Mouse (Mus musculus) T-helper 1 cell (primary cell): Measurements from ENCODE around the gene Comp.

Experiments
- in situ Hi-C: fragments of 300-600 bp; cut with MboI, MseI; formaldehyde crosslinking; loops from one replicate; pipeline ENCODE4 v1.15.1; 2025; ENCODE audit warnings: high pct_unique_total_duplicates

The Comp gene

DNA sequence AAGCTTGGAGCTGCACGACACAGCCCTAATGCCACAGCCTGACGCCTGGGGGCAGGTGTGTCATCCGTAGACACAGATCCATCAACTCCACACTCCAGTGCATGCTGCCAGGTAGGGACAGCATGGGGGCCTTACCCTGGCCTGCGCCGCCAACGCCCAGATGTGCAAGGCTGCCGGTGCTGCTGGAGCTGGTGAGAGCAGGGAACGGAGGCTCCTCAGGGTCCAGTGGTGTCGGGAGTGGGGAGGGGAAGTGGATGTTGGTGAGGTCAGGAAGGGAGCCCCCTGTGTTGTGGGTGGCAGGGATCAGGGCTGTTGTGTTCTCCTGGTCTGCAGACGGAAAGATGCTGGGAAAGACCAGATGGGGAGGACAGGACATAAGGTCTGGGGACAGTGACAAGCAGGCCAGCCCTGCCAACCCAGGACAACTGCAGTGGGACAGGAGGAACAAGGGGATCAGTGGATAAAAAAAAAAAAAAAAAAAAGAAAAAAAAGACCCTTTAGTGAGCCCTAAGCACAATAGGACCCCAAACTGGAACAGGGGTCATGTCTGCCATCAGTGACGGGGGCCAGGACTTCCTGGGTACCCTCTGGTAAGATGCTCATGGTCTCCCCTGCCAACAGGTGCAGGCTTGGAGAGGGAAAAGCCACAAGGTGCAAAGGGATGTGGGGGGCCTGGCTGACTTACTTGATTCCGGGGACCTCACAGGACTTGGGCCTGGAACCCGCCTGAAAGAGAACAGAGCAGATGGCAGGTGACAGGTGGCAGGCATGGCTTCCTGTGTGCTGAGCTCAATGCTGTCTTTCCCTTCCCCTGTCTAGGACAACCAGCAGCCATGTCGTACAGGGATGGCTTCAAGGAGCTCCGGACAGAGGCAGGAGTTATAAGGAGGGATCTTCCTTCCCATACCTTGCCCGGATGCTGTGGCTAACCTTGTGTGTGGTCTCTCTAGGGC lies 24.5 kb downstream of the Comp start:
- in situ Hi-C loops: no loop called here

- in situ Hi-C loops: no loop called here
These were observed 30.9 kb downstream of the Comp start for GRCm38 (mm10) chr8:70404212-70404611.

DNA sequence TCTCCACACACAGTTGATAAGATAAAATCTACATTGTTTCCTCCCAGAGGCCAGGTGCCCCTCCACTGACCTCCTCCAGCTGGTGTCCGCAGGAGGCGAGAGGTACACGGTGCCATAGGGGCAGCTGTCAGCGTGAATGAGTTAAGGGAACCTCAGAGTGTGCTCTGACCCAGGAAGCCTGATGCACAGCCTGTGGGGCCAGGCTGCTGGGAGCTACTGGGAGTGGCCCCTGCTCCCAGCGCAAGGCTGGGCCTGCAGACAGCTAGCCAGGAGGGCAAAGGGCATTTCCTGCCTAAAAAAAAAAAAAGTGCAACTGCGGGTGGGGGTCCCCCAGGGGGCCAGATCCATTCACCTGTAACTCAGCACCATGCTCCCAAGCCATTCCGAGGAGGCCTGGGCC lies 31.8 kb downstream of the Comp start:
- in situ Hi-C loops: no loop called here

GRCm38 (mm10) chr8:70406427-70407069 lies 33.2 kb downstream of the Comp start:
- in situ Hi-C loops: no loop called here

DNA sequence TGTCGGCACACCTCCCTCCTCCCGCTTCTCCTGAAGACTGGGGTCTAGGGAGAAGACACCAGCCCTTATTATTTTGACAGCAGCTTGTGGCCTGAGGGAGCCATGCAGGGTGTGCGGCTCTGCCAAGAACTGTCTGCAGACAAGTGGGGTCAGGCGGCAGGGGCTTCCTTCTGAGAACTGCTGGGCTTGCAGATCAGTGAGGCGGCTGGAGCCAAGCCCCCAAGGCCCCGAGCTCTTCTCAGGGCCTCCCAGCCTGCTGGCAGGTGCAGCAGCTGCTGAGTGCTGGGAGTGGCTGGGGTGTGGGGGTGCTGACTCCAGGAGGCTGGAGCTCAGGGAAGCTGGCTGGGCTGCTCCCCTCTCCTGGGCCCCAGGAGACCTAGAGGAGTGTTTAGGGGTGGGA lies 34.9 kb downstream of the Comp start:
- in situ Hi-C loops: no loop called here

- in situ Hi-C loops: no loop called here
These were observed 35.7 kb downstream of the Comp start for GRCm38 (mm10) chr8:70409019-70409418.

DNA sequence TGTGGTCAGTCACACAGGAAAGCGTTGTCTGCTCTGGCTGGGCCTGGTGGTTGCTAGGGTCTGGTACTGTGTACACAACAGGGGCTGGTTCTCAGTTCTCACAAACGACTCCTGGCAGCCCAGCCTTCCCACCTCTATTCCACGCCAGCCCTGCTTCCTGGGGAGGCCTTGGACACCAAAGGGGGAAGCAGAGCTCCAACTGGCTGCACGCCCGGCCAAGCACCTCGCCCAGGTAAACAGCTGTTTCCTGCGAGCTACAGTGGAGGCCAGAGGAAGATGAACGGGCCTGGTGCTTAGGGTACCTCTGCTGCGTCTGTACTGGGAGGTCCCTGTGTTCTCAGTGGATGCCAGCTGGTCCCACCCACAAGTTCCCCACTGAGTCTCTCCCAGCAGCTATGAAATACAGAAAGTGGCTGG lies 36.1 kb downstream of the Comp start:
- in situ Hi-C loops: no loop called here

DNA sequence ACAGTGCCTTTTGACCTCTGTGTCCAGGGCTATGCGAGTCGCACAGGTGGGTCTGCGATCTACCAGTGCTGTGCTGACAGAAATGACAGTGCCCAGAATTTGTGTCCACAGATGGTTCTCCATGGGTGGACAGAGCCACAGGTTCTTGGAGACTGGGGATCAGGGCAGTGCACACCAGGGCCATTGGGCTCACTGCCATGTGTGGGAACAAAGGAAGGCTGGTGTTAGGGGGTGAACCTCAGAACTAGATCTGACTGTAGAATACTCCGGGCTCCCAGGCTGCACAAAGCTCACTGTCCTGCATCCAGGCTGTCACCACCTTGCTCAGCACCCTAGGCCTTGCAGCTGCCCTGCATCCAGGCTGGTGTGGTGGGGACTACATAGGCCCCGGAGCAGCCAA lies 36.9 kb downstream of the Comp start:
- in situ Hi-C loops: loop anchor here (5.0 kb wide), 1 partner anchor 177 kb away; no protein-coding TSS in a partner anchor

DNA sequence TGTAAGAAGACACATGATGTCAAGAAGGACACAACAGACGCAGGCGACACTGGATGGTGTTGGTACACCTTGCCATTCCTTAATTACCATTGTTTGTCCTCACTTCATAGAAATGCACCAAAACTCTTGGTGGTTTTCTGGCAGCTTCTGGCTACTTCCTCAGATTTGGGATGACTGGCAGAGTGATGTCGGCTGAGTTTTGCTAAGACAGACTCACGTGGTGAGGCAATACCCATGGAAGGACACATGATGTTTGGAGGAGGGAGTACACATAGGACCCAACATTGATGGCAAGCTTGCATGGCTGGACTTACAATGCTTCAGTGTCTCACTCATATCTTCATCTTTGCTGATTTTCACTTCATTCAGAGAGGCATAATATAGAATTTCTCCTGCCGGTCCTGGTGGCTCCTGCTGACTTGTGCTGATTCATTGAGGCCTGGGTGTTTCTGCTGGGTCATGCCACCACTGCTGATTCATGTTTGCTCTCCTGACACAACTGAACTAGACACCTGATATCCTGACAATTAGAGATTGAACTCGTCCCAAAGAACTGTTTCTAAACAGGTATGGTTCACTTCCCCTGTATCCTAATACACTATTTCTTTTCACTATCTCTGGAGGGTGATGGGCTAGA lies 41.1 kb downstream of the Comp start:
- in situ Hi-C loops: loop anchor here (5.0 kb wide), 1 partner anchor 173 kb away; no protein-coding TSS in a partner anchor

DNA sequence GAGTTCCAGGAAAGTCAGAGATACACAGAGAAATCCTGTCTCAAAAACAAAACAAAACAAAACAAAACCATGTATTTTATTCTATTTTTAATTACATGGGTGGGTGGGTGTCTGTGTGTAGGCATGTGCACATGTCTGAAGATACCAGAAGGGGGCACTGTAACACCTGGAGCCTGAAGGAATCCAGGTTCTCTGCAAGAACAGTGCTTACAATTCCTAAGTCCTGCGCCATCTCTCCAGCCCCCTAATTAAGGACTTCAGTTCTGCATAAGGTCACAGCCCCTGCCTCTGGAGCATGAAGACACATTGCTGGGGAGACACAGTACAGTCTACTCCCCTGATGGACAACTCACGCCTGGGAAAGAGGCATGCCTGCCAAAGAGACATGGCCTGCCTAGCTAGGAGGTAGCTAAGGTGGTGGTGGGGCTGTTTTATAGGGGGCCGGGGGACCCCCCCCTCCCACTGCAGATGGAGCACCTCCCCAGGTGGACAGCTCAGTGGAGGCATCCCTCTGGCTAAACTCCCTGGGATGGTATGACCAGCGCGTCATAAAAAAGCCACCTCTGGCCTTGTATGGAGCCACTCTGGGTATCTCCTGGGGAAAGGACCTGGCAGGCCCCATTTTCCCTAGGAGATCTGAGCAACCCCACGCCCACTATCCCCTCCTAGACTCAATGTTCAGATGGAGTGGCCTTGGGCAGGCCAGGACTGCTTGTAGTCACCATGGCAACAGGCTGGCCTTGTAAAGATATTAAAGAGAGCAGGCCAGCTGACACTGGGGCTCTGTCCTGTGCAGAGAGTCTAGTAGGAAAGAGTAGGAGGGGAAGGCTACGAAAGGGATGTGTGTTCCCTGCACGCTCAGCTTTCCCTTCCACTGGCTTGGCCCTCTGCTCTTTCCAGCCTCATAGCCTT lies 42.4 kb downstream of the Comp start:
- in situ Hi-C loops: loop anchor here (5.0 kb wide), 1 partner anchor 87 kb away; no protein-coding TSS in a partner anchor

- in situ Hi-C loops: loop anchor here (5.0 kb wide), 1 partner anchor 85 kb away; no protein-coding TSS in a partner anchor
These were observed 43.6 kb downstream of the Comp start for GRCm38 (mm10) chr8:70416941-70417340.

DNA sequence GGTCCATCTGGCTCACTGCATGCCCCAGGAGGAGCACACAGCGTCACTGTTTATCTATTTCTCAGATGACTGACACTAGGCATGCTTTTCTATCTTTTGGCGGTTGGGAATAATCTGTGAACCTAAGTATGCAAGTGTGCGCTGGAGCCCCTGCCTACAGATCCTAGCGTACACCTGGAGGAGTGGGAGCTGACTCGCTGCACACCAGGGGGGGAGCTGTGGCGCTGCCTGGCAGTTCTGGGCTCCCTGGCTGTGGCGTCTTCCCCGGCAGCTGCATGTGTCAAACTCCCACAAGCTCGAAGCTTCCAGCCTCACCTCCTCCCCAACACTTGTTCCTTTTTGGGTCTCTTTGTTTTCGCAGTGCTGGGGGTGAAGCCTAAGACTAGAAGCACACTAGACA lies 44.6 kb downstream of the Comp start:
- in situ Hi-C loops: loop anchor here (5.0 kb wide), 1 partner anchor 84 kb away; no protein-coding TSS in a partner anchor

DNA sequence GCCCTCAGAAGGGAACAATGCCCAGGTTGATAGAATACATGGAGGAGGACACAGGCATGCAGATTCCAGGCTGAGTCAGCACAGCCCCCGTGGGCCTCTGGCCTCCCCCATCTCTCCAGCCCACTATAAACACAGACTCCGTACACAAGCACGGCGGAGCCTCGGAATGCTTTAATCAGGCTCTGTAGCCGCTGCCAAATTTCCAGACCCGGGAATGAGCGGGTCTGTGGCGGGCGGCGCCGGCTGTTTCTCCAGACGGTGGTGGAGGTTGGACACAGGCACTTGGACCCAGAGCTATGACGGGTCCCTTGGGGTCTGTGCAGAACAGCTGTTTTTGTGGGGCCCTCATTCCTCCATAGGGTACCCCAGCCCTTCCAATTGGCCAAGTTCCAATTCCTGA lies 45.6 kb downstream of the Comp start:
- in situ Hi-C loops: loop anchor here (5.0 kb wide), 1 partner anchor 83 kb away; no protein-coding TSS in a partner anchor

- in situ Hi-C loops: loop anchor here (5.0 kb wide), 1 partner anchor 82 kb away; no protein-coding TSS in a partner anchor
These were observed 46.7 kb downstream of the Comp start for GRCm38 (mm10) chr8:70419879-70420643.

- in situ Hi-C loops: no loop called here
These were observed 48.2 kb downstream of the Comp start for GRCm38 (mm10) chr8:70421349-70422104.

DNA sequence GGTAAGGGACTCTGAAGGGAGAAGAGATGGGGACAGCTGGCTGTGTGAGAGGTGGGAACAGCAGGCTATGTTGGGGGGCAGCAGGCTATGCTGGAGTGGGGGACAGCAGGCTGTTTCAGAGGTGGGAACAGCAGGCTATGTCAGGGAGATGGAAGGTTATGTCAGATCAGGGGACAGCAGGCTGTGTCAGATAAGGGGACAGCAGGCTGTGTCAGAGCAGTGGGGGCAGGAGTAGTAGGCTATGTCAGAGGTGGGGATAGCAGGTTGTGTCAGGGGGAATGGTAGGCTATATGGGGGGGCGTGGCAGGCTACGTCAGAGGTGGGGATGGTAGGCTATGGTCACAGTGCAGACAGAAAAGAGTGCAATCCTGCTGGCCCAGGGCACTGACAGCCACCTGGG lies 49.4 kb downstream of the Comp start:
- in situ Hi-C loops: no loop called here

- in situ Hi-C loops: no loop called here
These were observed 53.0 kb downstream of the Comp start for GRCm38 (mm10) chr8:70426300-70426907.

GRCm38 (mm10) chr8:70431213-70431612 lies 57.9 kb downstream of the Comp start:
- in situ Hi-C loops: no loop called here
